Mouse (Mus musculus): Measurements from ENCODE around the gene Sdccag8. TPM values are rescaled to one million over a fixed set of nuclear protein-coding genes. Genes with fewer than 3 reads are reported as not detected.
A peak's percentile ranks its signal among the peaks of the same experiment; 100 is the strongest.

Sdccag8 gene
- polyA plus RNA-seq, 1 experiment from 2014 or later, result 14.6 TPM

GRCm38 (mm10) chr1:177013313-177013712, 198.9 kb downstream of the Sdccag8 start:
- H3K27ac ChIP-seq (replicated peaks; ENCODE audit: low read depth, low read length), result no peak overlapping the region
- H3K36me3 ChIP-seq (ENCODE audit: control insufficient read depth, insufficient read depth, low read length), result no peaks in the 10 kb centered on the region
- ATAC-seq (ENCODE audit: insufficient number of reproducible peaks, low FRiP score, low TSS enrichment, low read depth), result no peak
- H3K4me3 ChIP-seq (ENCODE audit: low read depth, low read length), result no peak overlapping the region
- no peak overlapping the region for H3K4me2 ChIP-seq (ENCODE audit: low read depth, severe bottlenecking)
- no peaks in the 10 kb centered on the region for H3K27me3 ChIP-seq (ENCODE audit: control insufficient read depth, insufficient read depth, low read length)
- H3K4me1 ChIP-seq (ENCODE audit: control insufficient read depth, insufficient read depth, low read length), result peaks cover 6% of the 10 kb centered on the region; the same call in 1 of the 2 replicates
- no peak for DNase-seq (ENCODE audit: low spot score)
- 87% methylated on average over 1 of the region's 1 CpGs for WGBS
- no peaks in the 10 kb centered on the region for H3K9me3 ChIP-seq (ENCODE audit: control insufficient read depth, low read length)
- no peak overlapping the region for H3K9ac ChIP-seq (ENCODE audit: low read length)

- Histone ChIP-seq H3K4me3 (ENCODE audit: low read depth, low read length) (no peak overlapping the region), H3K4me1 (ENCODE audit: control insufficient read depth, insufficient read depth, low read length) (peaks cover 6% of the 10 kb centered on the region; the same call in 1 of the 2 replicates), H3K9me3 (ENCODE audit: control insufficient read depth, low read length) (no peaks in the 10 kb centered on the region), H3K9ac (ENCODE audit: low read length) (no peak overlapping the region), H3K27me3 (ENCODE audit: control insufficient read depth, insufficient read depth, low read length) (no peaks in the 10 kb centered on the region), H3K4me2 (ENCODE audit: low read depth, severe bottlenecking) (no peak overlapping the region), H3K36me3 (ENCODE audit: control insufficient read depth, insufficient read depth, low read length) (no peaks in the 10 kb centered on the region), H3K27ac (replicated peaks; ENCODE audit: low read depth, low read length) (no peak overlapping the region)
- DNase-seq (ENCODE audit: low spot score) (no peak), ATAC-seq (ENCODE audit: insufficient number of reproducible peaks, low FRiP score, low TSS enrichment, low read depth) (no peak)
- WGBS, result 91% methylated on average over 3 of the region's 3 CpGs
Observed at GRCm38 (mm10) chr1:177013776-177014175, 199.3 kb downstream of the Sdccag8 start.

GRCm38 (mm10) chr1:177014346-177014745, 199.9 kb downstream of the Sdccag8 start:
- no peaks in the 10 kb centered on the region for H3K36me3 ChIP-seq (ENCODE audit: control insufficient read depth, insufficient read depth, low read length)
- no peak overlapping the region for H3K4me2 ChIP-seq (ENCODE audit: low read depth, severe bottlenecking)
- H3K27me3 ChIP-seq (ENCODE audit: control insufficient read depth, insufficient read depth, low read length), result no peaks in the 10 kb centered on the region
- no peak overlapping the region for H3K4me3 ChIP-seq (ENCODE audit: low read depth, low read length)
- H3K9ac ChIP-seq (ENCODE audit: low read length), result no peak overlapping the region
- WGBS, result 66% methylated on average over 2 of the region's 2 CpGs
- ATAC-seq (ENCODE audit: insufficient number of reproducible peaks, low FRiP score, low TSS enrichment, low read depth) (no peak), DNase-seq (ENCODE audit: low spot score) (no peak)
- no peak overlapping the region for H3K27ac ChIP-seq (replicated peaks; ENCODE audit: low read depth, low read length)
- H3K4me1 ChIP-seq (ENCODE audit: control insufficient read depth, insufficient read depth, low read length), result peaks cover 6% of the 10 kb centered on the region; the same call in 1 of the 2 replicates
- H3K9me3 ChIP-seq (ENCODE audit: control insufficient read depth, low read length), result no peaks in the 10 kb centered on the region

- H3K9ac ChIP-seq (ENCODE audit: low read length), result no peak overlapping the region
- H3K36me3 ChIP-seq (ENCODE audit: control insufficient read depth, insufficient read depth, low read length), result no peaks in the 10 kb centered on the region
- 82% methylated on average over 6 of the region's 6 CpGs for WGBS
- no peaks in the 10 kb centered on the region for H3K27me3 ChIP-seq (ENCODE audit: control insufficient read depth, insufficient read depth, low read length)
- peaks cover 6% of the 10 kb centered on the region; the same call in 1 of the 2 replicates for H3K4me1 ChIP-seq (ENCODE audit: control insufficient read depth, insufficient read depth, low read length)
- H3K9me3 ChIP-seq (ENCODE audit: control insufficient read depth, low read length), result no peaks in the 10 kb centered on the region
- no peak overlapping the region for H3K27ac ChIP-seq (replicated peaks; ENCODE audit: low read depth, low read length)
- H3K4me2 ChIP-seq (ENCODE audit: low read depth, severe bottlenecking), result no peak overlapping the region
- DNase-seq (ENCODE audit: low spot score), result no peak
- no peak overlapping the region for H3K4me3 ChIP-seq (ENCODE audit: low read depth, low read length)
- no peak for ATAC-seq (ENCODE audit: insufficient number of reproducible peaks, low FRiP score, low TSS enrichment, low read depth)
Observed at GRCm38 (mm10) chr1:177014921-177015439, 200.5 kb downstream of the Sdccag8 start.

GRCm38 (mm10) chr1:177015917-177016316, 201.5 kb downstream of the Sdccag8 start:
- Histone ChIP-seq H3K27ac (replicated peaks; ENCODE audit: low read depth, low read length) (no peak overlapping the region), H3K4me1 (ENCODE audit: control insufficient read depth, insufficient read depth, low read length) (0 out of 2 replicates have a peak, but pooled peaks cover 2% of the 10 kb centered on the region), H3K36me3 (ENCODE audit: control insufficient read depth, insufficient read depth, low read length) (no peaks in the 10 kb centered on the region), H3K27me3 (ENCODE audit: control insufficient read depth, insufficient read depth, low read length) (no peaks in the 10 kb centered on the region), H3K4me2 (ENCODE audit: low read depth, severe bottlenecking) (no peak overlapping the region), H3K4me3 (ENCODE audit: low read depth, low read length) (no peak overlapping the region), H3K9ac (ENCODE audit: low read length) (no peak overlapping the region), H3K9me3 (ENCODE audit: control insufficient read depth, low read length) (no peaks in the 10 kb centered on the region)
- DNase-seq (ENCODE audit: low spot score) (peak; percentile 16), ATAC-seq (ENCODE audit: insufficient number of reproducible peaks, low FRiP score, low TSS enrichment, low read depth) (no peak)
- 76% methylated on average over 3 of the region's 3 CpGs for WGBS

GRCm38 (mm10) chr1:177016729-177017128, 202.3 kb downstream of the Sdccag8 start:
- H3K27me3 ChIP-seq (ENCODE audit: control insufficient read depth, insufficient read depth, low read length), result no peaks in the 10 kb centered on the region
- H3K9me3 ChIP-seq (ENCODE audit: control insufficient read depth, low read length), result no peaks in the 10 kb centered on the region
- no peak overlapping the region for H3K27ac ChIP-seq (replicated peaks; ENCODE audit: low read depth, low read length)
- H3K4me3 ChIP-seq (ENCODE audit: low read depth, low read length), result no peak overlapping the region
- 97% methylated on average over 2 of the region's 2 CpGs for WGBS
- no peaks in the 10 kb centered on the region for H3K36me3 ChIP-seq (ENCODE audit: control insufficient read depth, insufficient read depth, low read length)
- no peak overlapping the region for H3K4me2 ChIP-seq (ENCODE audit: low read depth, severe bottlenecking)
- peak; percentile 16 for DNase-seq (ENCODE audit: low spot score)
- H3K4me1 ChIP-seq (ENCODE audit: control insufficient read depth, insufficient read depth, low read length), result no peaks in the 10 kb centered on the region
- H3K9ac ChIP-seq (ENCODE audit: low read length), result no peak overlapping the region
- ATAC-seq (ENCODE audit: insufficient number of reproducible peaks, low FRiP score, low TSS enrichment, low read depth), result no peak

- Histone ChIP-seq H3K4me1 (ENCODE audit: control insufficient read depth, insufficient read depth, low read length) (no peaks in the 10 kb centered on the region), H3K9me3 (ENCODE audit: control insufficient read depth, low read length) (no peaks in the 10 kb centered on the region), H3K27ac (replicated peaks; ENCODE audit: low read depth, low read length) (no peak overlapping the region), H3K4me2 (ENCODE audit: low read depth, severe bottlenecking) (no peak overlapping the region), H3K9ac (ENCODE audit: low read length) (no peak overlapping the region), H3K4me3 (ENCODE audit: low read depth, low read length) (no peak overlapping the region), H3K36me3 (ENCODE audit: control insufficient read depth, insufficient read depth, low read length) (no peaks in the 10 kb centered on the region), H3K27me3 (ENCODE audit: control insufficient read depth, insufficient read depth, low read length) (no peaks in the 10 kb centered on the region)
- no peak for ATAC-seq (ENCODE audit: insufficient number of reproducible peaks, low FRiP score, low TSS enrichment, low read depth)
- WGBS, result 92% methylated on average over 1 of the region's 1 CpGs
- DNase-seq (ENCODE audit: low spot score), result peak; percentile 16
Observed at GRCm38 (mm10) chr1:177018750-177019149, 204.3 kb downstream of the Sdccag8 start.

GRCm38 (mm10) chr1:177019668-177020067, 205.2 kb downstream of the Sdccag8 start:
- DNase-seq (ENCODE audit: low spot score), result peak; percentile 5
- 94% methylated on average over 5 of the region's 5 CpGs for WGBS

GRCm38 (mm10) chr1:177022751-177023150, 208.3 kb downstream of the Sdccag8 start:
- no peak for ATAC-seq (ENCODE audit: insufficient number of reproducible peaks, low FRiP score, low TSS enrichment, low read depth)

More at GRCm38 (mm10) chr1:177019668-177020067, 205.2 kb downstream of the Sdccag8 start:
- ATAC-seq (ENCODE audit: insufficient number of reproducible peaks, low FRiP score, low TSS enrichment, low read depth), result no peak
- H3K4me2 ChIP-seq (ENCODE audit: low read depth, severe bottlenecking), result no peak overlapping the region
- no peaks in the 10 kb centered on the region for H3K9me3 ChIP-seq (ENCODE audit: control insufficient read depth, low read length)
- H3K4me3 ChIP-seq (ENCODE audit: low read depth, low read length), result no peak overlapping the region
- H3K4me1 ChIP-seq (ENCODE audit: control insufficient read depth, insufficient read depth, low read length), result no peaks in the 10 kb centered on the region
- H3K9ac ChIP-seq (ENCODE audit: low read length), result no peak overlapping the region
- H3K27me3 ChIP-seq (ENCODE audit: control insufficient read depth, insufficient read depth, low read length), result no peaks in the 10 kb centered on the region
- no peaks in the 10 kb centered on the region for H3K36me3 ChIP-seq (ENCODE audit: control insufficient read depth, insufficient read depth, low read length)
- no peak overlapping the region for H3K27ac ChIP-seq (replicated peaks; ENCODE audit: low read depth, low read length)

More at GRCm38 (mm10) chr1:177022751-177023150, 208.3 kb downstream of the Sdccag8 start:
- Histone ChIP-seq H3K9ac (ENCODE audit: low read length) (no peak overlapping the region), H3K27ac (replicated peaks; ENCODE audit: low read depth, low read length) (no peak overlapping the region), H3K9me3 (ENCODE audit: control insufficient read depth, low read length) (no peaks in the 10 kb centered on the region), H3K27me3 (ENCODE audit: control insufficient read depth, insufficient read depth, low read length) (no peaks in the 10 kb centered on the region), H3K4me3 (ENCODE audit: low read depth, low read length) (no peak overlapping the region), H3K4me1 (ENCODE audit: control insufficient read depth, insufficient read depth, low read length) (no peaks in the 10 kb centered on the region), H3K4me2 (ENCODE audit: low read depth, severe bottlenecking) (no peak overlapping the region), H3K36me3 (ENCODE audit: control insufficient read depth, insufficient read depth, low read length) (no peaks in the 10 kb centered on the region)
- peak; percentile 19 for DNase-seq (ENCODE audit: low spot score)
- WGBS, result 79% methylated on average over 3 of the region's 3 CpGs

Data from limb, embryonic 11.5 days (tissue).